Mouse (Mus musculus): ENCODE data around the gene Grik4.

- no peak for TF ChIP-seq CTCF (IDR thresholded peaks at IDR 0.05; ENCODE audit: control insufficient read depth, insufficient read depth, insufficient replicate concordance, low read depth, low read length)
- no peak for TF ChIP-seq POLR2A (IDR thresholded peaks at IDR 0.05; ENCODE audit: control insufficient read depth, low read depth, low read length)
Observed at GRCm38 (mm10) chr9:42533491-42533890, 410.8 kb downstream of the Grik4 start.
